Mouse (Mus musculus): ENCODE measurements around the gene Vav1.
A peak's percentile ranks its signal among the peaks of the same experiment; 100 is the strongest.
"Not testable (repeated sequence)": the region's sequence is repeated elsewhere in the genome, so short reads cannot be mapped to it uniquely, and the experiment has no call there.

Gene Vav1

DNA sequence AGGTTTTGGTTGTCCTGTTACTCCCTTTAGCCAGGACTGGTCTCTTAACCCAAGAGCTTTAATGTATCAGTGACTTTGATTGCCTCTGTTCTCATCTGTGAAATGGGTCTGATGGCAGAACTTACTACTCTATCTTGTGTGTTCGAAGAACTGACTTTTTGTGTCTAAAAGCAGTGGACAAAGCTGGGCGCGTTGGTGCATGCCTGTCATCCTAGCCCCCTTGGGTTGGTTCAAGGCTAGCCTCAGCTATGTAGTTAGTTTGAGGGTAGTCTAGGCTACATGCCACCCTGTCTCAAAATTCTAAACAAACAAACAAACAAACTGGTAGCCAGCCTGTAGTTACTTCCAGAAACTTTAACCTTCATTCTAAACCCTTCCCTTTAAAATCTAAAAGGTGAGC lies 27.5 kb upstream of the Vav1 start:
- no peak for DNase-seq (ENCODE audit: extremely low spot score, low read depth, low spot score)

DNA sequence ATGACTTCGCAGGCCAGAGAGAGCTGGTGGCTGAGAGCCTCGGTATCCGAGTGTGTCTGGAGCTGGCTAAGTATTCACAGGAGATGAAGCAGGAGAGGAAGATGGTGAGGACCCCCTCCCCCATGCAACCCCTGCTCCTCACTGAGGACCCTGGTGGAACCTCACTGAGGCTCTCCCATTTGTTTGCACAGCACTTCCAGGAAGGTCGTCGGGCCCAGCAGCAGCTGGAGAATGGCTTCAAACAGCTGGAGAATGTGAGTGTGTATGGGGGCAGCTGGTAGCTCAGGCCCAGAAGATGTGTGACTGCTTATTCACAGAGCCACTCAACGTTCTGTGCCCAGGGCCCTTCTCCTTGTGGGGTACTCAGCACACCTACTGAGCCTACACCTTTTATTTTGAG lies 25.6 kb upstream of the Vav1 start:
- no peak for DNase-seq (ENCODE audit: extremely low spot score, low read depth, low spot score)

DNA sequence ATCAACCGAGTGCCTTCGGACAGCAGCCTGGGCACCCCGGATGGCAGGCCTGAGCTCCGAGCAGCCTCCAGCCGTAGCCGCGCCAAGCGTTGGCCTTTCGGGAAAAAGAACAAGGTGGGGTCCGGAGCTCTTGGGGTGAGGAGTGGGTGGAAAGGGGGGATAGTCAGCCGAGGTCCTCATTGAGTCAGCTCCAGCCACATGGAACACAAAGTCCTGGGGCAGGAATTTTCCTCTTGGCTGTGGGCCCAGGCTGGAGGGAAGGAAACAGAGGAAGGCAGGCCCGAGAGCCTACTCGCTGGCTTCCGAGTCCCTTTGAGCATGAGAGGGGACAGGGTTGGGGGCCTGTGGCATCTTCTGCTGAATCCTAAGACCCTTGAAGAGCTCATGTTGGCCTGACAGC lies 23.5 kb upstream of the Vav1 start:
- no peak for DNase-seq (ENCODE audit: extremely low spot score, low read depth, low spot score)

DNA sequence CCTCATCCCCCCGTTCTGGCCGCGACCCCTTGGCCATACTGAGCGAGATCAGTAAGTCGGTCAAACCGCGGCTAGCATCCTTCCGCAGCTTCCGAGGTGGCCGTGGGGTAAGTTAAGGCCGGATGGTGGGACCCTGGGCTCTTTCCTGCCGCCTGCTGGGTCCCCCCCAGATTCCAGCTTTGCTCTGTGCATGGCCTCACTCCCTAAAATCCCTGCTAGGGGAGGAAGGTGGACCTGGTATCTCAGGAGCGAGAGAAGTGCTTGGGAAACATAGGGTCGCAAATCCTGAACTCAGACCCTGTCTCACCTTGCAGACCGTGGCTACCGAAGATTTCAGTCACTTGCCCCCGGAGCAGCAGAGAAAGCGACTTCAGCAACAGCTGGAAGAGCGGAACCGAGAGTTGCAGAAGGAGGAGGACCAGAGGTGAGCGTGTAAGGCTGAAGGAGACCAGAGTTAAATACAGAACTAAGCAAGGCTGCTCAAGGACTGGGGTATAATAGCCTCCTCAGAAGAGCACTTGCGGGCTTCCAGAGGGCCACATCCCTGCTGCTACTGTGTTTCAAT lies 21.9 kb upstream of the Vav1 start:
- no peak for DNase-seq (ENCODE audit: extremely low spot score, low read depth, low spot score)

DNA sequence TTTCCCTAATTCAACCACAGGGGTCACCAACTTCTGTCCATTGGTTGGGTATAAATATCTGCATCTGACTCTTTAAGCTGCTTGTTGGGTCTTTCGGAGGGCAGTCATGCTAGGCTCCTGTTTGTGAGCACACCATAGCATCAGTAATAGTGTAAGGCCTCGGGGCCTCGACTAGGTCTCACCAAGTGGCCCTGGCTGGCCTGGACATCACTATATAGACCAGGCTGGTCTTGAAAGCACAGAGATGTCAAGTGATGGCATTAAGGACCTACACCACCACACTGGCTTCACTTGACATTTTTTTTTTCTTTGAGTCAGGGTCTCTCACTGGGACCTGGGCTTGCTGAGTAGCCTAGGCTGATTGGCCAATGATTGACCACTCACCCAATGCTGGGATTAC lies 20.7 kb upstream of the Vav1 start:
- DNase-seq (ENCODE audit: extremely low spot score, low read depth, low spot score): no peak

DNA sequence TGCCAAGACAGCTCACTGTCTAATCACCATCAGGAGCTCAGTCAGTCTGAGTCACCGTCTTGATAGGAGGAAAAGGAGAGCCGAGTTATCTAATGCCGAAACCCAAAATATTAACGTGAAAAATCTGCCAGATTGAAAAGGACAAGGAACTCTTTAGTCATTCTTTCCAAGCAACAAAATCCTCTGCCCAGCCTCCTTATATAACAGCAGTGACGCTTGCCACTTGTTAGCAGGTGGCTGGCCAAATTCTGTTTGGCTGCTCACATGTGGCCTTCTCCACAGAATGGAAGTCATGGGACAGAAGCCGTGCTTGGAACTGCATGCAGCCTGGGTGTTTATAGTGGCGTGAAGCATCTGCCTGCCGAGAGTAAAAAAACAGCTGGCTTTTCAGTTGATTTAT lies 19.2 kb upstream of the Vav1 start:
- DNase-seq (ENCODE audit: extremely low spot score, low read depth, low spot score): no peak

DNA sequence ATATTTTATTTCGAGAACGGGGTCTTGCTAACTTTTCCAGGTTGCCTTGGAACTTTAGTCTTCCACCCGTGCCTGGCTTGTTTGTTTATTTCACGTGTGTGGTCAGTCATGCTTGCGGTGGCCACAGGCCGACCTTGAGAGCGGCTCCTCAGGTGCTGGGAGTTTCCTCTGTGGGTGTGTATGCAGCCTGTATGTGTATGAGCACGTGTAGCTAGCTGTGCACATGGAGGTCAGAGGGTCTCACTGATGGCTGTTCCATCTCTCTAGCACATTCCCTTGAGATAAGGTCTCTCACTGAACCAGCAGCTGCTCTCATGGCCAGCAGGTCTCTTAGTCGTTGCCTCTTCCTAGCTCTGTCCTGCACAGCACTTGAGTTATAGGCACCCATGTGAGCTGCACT lies 18.5 kb upstream of the Vav1 start:
- DNase-seq (ENCODE audit: extremely low spot score, low read depth, low spot score): no peak

DNA sequence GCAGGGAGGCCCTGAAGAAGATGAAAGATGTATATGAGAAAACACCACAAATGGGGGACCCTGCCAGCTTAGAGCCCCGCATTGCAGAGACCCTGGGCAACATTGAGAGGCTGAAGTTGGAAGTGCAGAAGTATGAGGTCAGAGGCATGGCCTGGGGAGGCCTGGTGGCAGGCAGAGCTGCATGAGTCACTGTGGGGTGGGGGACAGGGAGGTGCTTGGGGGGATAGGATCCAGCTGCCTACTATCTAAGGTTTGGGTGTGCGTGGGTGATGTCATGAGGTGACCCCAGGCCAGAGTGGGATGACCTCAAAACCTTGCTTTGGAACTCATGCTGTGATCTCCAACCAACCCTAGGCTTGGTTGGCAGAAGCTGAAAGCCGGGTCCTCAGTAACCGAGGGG lies 17.6 kb upstream of the Vav1 start:
- no peak for DNase-seq (ENCODE audit: extremely low spot score, low read depth, low spot score)

DNA sequence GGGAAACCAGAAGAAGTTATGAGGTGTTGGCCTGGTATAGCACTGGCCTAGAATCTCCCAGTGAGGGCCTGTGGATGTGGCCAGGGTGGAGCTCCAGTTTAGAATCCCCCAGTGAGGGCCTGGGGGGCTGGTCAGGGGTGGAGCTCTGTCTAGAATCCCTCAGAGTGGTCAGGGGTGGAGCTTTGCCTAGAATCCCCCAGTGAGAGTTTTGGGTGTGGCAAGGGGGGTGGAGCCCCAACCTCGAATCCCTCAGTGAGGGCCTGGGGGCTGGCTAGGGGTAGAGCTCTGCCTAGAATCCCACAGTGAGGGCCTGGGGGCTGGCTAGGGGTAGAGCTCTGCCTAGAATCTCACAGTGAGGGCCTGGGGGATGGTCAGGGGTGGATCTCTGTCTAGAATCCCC lies 17.1 kb upstream of the Vav1 start:
- DNase-seq (ENCODE audit: extremely low spot score, low read depth, low spot score): no peak

DNA sequence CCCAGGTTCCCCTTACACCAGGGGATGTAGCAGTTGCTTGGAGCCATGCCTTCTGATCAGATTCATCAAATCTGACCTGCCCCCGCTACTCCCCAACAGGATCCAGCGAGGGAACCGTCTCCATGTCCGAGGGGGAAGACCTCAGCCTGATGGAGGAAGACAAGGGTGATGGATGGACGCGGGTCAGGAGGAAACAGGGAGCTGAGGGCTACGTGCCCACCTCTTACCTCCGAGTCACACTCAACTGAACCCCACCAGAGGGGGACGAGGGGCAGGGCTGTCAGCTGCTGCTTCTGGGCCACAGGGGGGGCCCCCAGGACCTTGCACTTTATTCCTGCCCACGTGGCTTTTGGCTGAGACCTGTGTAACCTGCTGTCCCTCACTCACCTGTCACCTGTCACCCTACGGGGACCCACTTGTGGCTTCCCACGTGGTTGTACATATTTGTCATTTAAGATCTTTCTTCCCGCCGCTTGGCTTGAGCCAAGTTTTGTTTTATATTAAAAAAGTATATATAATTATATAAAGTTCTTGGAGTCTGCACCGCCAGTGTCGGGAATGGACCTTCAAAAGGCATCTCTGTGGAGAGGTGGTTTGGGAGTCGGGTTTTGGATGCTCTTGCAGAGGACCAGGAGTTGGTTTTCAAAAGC lies 15.9 kb upstream of the Vav1 start:
- no peak for DNase-seq (ENCODE audit: extremely low spot score, low read depth, low spot score)

DNA sequence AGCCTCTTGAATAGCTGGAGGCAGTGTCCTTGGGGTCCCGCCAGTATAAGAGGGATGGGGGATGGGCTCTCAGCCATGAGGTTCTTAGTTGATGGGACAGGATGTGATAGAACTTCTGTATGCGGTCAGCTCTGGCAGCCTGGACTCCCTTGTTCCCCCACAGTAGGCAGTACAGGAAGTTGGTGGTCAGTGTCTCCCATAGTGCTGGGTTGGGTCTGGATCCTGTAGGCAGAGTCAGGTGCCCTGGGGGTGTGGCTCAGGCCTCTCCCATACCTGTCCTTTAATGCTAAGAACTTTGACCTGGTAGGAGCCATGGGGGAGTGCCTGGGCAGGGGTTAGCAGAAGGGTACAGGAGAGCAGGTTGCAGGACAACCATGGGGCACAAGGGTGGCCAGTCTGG lies 14.7 kb upstream of the Vav1 start:
- DNase-seq (ENCODE audit: extremely low spot score, low read depth, low spot score): no peak

DNA sequence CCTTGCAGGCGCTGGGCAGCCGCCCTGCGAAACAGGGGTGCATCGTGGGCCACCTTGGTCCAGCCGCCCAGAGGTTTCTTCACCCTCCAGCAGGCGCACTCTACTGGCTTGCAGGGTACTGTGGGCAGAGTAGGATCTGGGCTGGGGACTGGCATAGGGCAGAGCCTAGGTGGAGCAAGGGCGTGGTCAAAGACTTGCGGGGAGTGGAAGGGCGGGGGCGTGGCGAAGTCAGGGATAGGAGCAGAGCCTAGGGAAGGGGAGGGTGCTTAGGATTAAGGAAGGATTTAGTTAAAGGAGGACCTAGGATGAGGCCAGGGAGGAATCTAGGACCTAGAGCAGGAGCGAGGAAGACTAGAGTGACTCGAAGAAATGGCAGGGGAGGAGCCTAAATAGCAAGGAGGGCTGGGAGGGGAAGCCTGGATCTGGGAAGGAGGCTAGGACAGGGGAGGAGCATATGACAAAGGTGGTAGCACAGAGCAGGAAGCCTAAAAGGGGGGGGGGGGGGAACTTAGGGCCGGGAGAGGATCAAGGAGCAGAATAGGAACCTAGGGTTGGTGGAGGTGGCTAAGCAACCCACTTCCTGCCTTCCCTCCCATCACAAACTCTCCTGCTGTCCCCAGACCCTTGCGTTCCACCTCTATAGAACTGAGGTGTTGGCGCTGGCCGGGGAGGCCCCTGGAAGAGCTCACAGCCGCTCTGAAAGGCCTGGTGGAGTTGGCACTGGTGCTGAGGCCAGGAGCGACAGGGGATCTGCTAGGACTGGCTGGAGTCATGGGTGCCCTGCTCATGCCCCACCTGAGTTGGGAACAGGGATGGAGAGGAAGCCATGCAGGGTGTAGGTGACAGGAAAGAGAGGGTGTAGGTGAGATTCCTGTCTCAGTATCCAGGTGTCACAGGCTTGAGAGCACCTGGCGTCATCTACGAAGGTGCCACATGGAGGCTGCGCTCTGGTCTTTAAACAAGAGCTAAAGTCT lies 13.6 kb upstream of the Vav1 start:
- DNase-seq (ENCODE audit: extremely low spot score, low read depth, low spot score): no peak

DNA sequence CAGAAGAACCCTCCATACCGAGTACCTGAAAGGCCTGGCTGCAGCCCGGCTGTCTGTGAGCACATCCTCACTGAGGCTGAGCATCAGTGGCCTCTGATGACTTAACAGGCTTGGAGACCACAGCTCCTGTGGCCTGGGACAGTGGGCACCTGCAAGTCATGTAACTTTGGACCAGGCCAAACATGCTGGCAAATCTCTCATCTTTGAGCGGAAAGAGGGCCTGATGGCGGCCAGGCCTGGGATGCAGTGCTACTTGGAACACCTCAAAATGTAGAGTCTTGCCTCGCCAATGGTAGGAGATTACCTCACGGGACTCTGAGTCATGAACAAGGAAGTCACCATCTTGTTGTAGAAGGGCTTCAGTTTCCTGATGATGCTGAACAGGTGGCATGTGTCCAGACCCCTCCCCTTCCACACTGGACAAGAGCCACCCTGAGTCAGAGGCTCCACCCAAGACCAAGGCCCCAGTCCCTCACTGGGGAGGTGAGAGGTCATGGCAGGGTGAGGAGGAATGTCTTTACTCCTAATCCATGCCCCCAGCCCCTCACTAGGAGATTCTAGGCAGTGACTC lies 11.3 kb upstream of the Vav1 start:
- DNase-seq (ENCODE audit: extremely low spot score, low read depth, low spot score): no peak

DNA sequence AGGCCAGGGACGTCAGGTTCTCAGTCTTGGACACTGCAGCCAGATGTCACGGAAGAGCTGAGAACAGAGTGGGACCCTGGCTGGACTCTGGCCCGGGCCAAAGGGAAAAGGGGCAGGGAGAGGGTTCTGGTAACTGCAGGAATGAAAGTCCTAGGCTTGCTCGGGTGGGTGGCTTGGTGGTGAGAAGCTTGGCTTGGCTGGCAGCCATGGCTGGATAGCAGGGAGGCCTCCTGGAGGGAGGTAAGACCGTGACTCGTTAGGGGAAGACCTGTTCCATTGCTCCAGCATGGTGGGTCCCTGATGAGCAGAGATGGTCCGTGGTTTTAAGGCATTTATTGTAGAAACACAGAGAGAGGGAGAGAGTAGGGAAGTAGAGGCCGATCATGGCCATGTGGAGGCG lies 7.6 kb upstream of the Vav1 start:
- no peak for DNase-seq (ENCODE audit: extremely low spot score, low read depth, low spot score)

DNA sequence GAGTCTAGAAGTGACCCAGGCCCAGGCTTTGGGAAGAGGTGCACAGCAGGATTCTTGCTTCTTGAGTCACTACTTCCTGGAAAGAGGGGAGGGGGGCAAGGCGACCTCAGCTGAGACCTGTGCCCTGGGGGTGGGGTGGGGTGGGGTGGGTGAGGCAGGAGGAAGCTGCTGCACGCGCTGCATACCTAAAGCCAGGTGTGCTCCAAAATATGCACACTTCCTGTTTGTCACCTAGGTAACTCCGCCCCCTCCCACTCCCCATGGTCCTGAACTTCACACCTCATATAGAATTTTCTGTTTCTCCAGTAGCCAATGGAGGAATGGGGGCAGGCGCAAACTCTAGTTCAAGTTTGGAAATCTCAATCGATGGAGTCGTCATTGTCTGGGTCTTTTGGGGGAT lies 5.1 kb upstream of the Vav1 start:
- DNase-seq (ENCODE audit: extremely low spot score, low read depth, low spot score): no peak

DNA sequence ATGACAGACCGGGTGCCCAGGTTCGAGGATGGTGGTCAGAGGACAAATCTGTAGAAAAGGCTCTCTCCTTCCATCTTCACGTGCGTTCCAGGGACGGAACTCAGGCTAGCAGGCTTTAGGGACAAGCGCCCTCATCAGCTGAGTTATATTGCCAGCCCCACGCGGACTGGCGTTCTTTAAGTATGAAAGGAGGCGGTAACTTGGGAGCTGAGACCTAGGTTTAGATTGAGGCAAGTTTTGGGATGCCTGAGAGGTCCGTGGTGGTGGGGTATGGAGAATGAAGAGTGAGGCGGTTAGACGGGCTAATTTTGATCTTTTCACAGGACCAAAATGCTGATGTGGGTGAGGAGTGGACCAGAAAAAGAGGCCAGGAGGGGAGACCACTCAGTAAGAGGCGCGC lies 4.2 kb upstream of the Vav1 start:
- DNase-seq (ENCODE audit: extremely low spot score, low read depth, low spot score): no peak

DNA sequence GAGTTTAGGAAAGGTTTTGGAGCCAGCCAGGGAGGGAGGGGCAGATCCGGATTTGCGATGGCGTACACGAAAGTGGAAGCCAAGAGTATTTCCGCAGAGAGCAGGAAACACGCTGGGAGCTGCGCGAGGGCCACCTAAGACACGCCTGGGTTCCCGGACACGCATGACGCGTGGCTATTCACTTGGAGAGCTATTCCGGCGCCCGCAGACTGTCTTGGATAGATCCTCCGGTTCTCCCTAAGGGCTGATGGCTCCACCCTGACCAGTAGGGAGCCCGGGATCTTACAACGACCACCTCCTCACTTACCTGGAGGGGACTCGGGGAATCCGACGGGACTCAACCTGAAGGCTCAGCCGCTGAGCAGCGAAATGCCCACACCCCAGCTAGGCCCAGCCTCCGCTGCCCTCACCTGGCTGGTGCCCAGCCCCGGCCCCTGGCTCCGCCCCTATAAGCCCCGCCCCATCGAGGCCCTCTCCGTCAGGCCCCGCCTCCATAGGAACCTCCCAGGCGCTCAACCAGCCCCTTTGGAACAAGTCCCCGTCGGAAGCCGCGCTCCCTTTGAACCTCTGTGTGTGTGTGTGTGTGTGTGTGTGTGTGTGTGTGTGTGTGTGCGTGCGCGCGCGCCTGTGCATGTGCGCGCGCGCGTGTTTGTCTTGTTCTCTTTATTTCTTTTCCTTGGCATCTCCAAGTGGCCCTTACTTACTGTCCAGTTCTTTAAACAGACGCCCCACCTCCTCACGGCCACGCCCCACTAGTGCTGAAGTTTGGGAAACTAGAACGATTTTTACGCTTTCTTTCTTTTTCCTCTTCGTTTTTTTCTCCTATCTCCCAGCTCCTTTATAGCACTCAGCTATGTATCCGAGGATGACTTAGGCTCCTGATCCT lies 3.5 kb upstream of the Vav1 start:
- DNase-seq (ENCODE audit: extremely low spot score, low read depth, low spot score): no peak

DNA sequence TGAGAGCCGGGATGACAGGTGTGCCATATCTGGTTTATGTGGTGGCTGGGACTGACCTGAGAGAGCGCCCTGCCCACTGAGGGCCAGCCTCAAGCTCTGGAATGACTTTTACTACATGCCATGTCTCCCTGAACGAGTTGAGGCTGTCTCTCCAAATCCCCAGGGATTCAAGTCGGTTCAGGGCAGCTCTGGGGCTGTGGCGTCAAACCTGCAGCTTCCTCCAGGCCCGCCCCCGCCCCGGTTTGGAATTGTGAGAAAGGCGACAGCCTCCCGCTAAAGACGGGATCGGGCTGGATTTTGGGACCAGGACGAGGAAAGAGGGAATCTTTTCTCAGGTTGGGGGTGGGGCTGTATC lies 2.9 kb upstream of the Vav1 start:
- DNase-seq (ENCODE audit: extremely low spot score, low read depth, low spot score): no peak

DNA sequence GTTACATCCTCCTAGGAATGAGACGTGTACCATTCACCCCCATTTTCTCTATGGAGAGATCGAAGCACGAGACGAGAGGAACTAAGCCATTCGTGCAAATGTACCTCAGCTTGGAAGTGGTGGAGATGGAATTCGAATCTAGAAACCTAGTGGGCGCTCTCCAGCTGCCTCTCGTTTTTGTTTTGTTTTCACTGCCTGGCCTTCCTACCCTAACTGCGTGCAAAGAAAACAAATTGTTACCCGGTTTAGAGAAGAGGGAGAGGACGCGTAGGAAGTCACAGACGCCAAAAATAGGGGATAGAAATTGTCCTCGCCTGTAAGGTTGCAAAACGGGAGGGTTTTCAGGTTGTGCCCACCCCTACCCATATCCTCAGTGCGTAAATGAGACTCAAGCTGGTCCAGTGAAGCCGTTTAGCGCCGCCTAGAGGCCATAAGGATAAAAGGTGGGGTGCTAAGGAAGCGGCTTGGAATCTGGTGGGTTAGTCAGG lies 2.2 kb upstream of the Vav1 start:
- peak; percentile 67 for DNase-seq (ENCODE audit: extremely low spot score, low read depth, low spot score)

DNA sequence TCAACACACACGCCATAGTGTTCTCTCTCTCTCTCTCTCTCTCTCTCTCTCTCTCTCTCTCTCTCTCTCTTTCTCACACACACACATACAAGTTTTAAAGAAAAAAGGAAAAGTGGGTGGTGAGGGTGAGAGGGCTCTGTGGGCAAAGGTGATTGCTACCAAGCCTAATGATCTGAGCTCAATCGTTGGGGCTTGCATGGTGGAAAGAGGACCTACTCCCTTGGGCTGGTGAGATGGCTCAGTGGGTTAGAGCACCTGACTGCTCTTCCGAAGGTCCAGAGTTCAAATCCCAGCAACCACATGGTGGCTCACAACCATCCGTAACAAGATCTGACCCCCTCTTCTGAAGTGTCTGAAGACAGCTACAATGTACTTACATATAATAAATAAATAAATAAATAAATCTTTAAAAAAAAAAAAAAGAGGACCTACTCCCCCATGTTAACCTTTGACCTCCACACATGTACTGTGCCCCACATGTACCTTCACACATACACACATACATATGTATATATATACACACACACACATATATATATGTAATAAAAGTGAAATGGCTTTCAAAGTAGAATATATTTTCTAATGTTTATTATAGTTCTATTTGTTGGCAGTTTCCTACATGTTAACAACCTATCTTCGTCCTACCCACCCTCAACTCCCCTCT lies 1.2 kb upstream of the Vav1 start:
- DNase-seq (ENCODE audit: extremely low spot score, low read depth, low spot score): not testable (repeated sequence)
